Comparison of ENCODE assay signal across 24 mouse cellular contexts in the genomic region with DNA sequence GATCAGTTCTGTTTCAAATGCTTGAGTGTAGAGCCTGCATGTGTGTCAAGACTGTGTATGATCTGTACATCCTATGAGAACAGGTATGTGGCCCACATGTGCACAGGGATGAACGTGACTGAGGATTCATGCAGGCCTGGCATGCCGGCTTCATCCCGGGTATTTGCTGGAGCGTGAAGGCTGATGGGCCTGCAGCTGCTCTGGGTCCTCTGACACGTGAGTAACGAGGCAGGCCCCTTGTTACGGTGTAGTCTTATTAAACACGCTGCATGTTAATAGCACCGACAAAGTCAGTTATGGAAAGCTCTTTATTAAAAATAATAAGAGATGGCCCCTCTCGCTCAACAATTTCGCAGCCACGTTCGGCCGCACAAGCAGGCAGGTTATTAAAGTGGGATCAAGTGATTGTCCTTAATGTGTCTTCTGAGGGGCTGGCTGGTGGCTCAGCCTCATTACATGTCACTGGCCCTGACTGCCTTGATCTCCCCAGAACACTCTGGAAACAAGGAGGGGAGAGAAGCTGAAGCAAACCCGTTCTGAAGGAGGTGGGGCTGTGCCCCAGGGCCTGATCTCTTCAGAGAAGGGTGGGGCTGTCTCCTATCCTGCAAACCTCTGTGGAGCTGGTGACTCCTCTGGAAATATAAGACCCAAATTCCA. TPM values are rescaled to one million over a fixed set of nuclear protein-coding genes. Genes with fewer than 3 reads are reported as not detected.
DNase-seq lines count a peak whose midpoint lies in the region; ATAC-seq and TF ChIP-seq lines count a peak whose summit lies in the region.
"Had no signal": no experiment of that assay in that cellular context is flagged by ENCODE, and none has a peak within 500 bp of the region (broad histone marks: within the 10 kb centered on the region; RNA-seq: fewer than 3 reads in every experiment).

No protein-coding gene starts in this region.

- DNase-seq in forebrain, embryonic 10.5 days (ENCODE audit: extremely low spot score, low spot score): no peak
- DNase-seq in liver, postnatal 0 days: no peak
- no peak for DNase-seq in testis, postnatal 14 days (ENCODE audit: low spot score)
- DNase-seq in T-cell, adult 2 months (ENCODE audit: low spot score): no peak
- DNase-seq: adrenal gland, postnatal 36 days; cerebellum, adult 8-10 months; gastrocnemius, postnatal 10 days; heart, adult 11 months; kidney, adult 8-10 months; kidney, postnatal 4 days; layer of hippocampus, adult 9-11 months; lung, adult 2 months; thymus, postnatal 4 days had no signal

- peaks cover 41% of the 10 kb centered on the region for H3K4me1 ChIP-seq in forebrain, embryonic 10.5 days
- peaks cover 13% of the 10 kb centered on the region for H3K4me1 ChIP-seq in forebrain, embryonic 15.5 days
- H3K4me1 ChIP-seq in hindbrain, embryonic 13.5 days (replicated peaks): peaks cover 33% of the 10 kb centered on the region
- peaks cover 34% of the 10 kb centered on the region for H3K4me1 ChIP-seq in midbrain, embryonic 12.5 days
- peaks cover 17% of the 10 kb centered on the region for H3K4me1 ChIP-seq in neural tube, embryonic 15.5 days
- H3K4me1 ChIP-seq in liver, postnatal 0 days (ENCODE audit: insufficient read depth): no peaks in the 10 kb centered on the region
- H3K4me1 ChIP-seq: embryonic facial prominence, embryonic 12.5 days; heart, embryonic 13.5 days; limb, embryonic 10.5 days; megakaryocyte, embryonic 14.5 days had no signal

- no peaks in the 10 kb centered on the region for H3K27me3 ChIP-seq in forebrain, embryonic 10.5 days (ENCODE audit: poor library complexity, severe bottlenecking)
- no peaks in the 10 kb centered on the region for H3K27me3 ChIP-seq in forebrain, embryonic 15.5 days
- peaks cover 7% of the 10 kb centered on the region; the same call in 1 of the 2 replicates for H3K27me3 ChIP-seq in hindbrain, embryonic 13.5 days
- peaks cover 6% of the 10 kb centered on the region; the same call in 1 of the 2 replicates for H3K27me3 ChIP-seq in midbrain, embryonic 12.5 days
- no peaks in the 10 kb centered on the region for H3K27me3 ChIP-seq in neural tube, embryonic 15.5 days (replicated peaks)
- no peaks in the 10 kb centered on the region for H3K27me3 ChIP-seq in liver, postnatal 0 days (ENCODE audit: insufficient read depth, low read length)
- H3K27me3 ChIP-seq: embryonic facial prominence, embryonic 12.5 days; heart, embryonic 13.5 days; megakaryocyte, embryonic 14.5 days had no signal

- H3K4me2 ChIP-seq in forebrain, embryonic 15.5 days (replicated peaks): no peak overlapping the region
- no peak overlapping the region for H3K4me2 ChIP-seq in hindbrain, embryonic 13.5 days
- no peak overlapping the region for H3K4me2 ChIP-seq in midbrain, embryonic 12.5 days (replicated peaks)
- H3K4me2 ChIP-seq in neural tube, embryonic 15.5 days: no peak overlapping the region
- no peak overlapping the region for H3K4me2 ChIP-seq in liver, postnatal 0 days (ENCODE audit: low read depth, low read length)
- H3K4me2 ChIP-seq: embryonic facial prominence, embryonic 12.5 days; heart, embryonic 13.5 days had no signal

- WGBS in forebrain, embryonic 10.5 days: 85% methylated on average over 15 of the region's 15 CpGs
- 48% methylated on average over 15 of the region's 15 CpGs for WGBS in forebrain, embryonic 15.5 days
- 55% methylated on average over 15 of the region's 15 CpGs for WGBS in hindbrain, embryonic 13.5 days
- 61% methylated on average over 15 of the region's 15 CpGs for WGBS in midbrain, embryonic 12.5 days
- WGBS in neural tube, embryonic 15.5 days: 43% methylated on average over 15 of the region's 15 CpGs
- 78% methylated on average over 15 of the region's 15 CpGs for WGBS in liver, postnatal 0 days (ENCODE audit: insufficient replicate concordance)

- no peaks in the 10 kb centered on the region for H3K36me3 ChIP-seq in forebrain, embryonic 10.5 days (replicated peaks)
- H3K36me3 ChIP-seq in forebrain, embryonic 15.5 days: no peaks in the 10 kb centered on the region
- no peaks in the 10 kb centered on the region for H3K36me3 ChIP-seq in hindbrain, embryonic 13.5 days
- no peaks in the 10 kb centered on the region for H3K36me3 ChIP-seq in midbrain, embryonic 12.5 days
- no peaks in the 10 kb centered on the region for H3K36me3 ChIP-seq in neural tube, embryonic 15.5 days
- no peaks in the 10 kb centered on the region for H3K36me3 ChIP-seq in liver, postnatal 0 days (replicated peaks; ENCODE audit: insufficient read depth, low read length)
- H3K36me3 ChIP-seq: embryonic facial prominence, embryonic 12.5 days; G1E; heart, embryonic 13.5 days; limb, embryonic 10.5 days had no signal

- no peak for TF ChIP-seq CTCF in liver, postnatal 0 days (IDR thresholded peaks at IDR 0.05; ENCODE audit: low read depth)

- H3K27ac ChIP-seq in forebrain, embryonic 10.5 days: peak overlapping the region; percentile 69
- H3K27ac ChIP-seq in forebrain, embryonic 15.5 days (replicated peaks): no peak overlapping the region
- H3K27ac ChIP-seq in hindbrain, embryonic 13.5 days: peak overlapping the region; percentile 66
- H3K27ac ChIP-seq in midbrain, embryonic 12.5 days (replicated peaks): 0 out of 2 replicates have a peak overlapping the region, but pooled peaks have one; percentile 4
- peak overlapping the region; percentile 74 for H3K27ac ChIP-seq in neural tube, embryonic 15.5 days (replicated peaks)
- H3K27ac ChIP-seq in liver, postnatal 0 days (ENCODE audit: low read depth): no peak overlapping the region
- H3K27ac ChIP-seq: embryonic facial prominence, embryonic 12.5 days; heart, embryonic 13.5 days; left cerebral cortex, adult 2 months; limb, embryonic 10.5 days had no signal

- no peak for ATAC-seq in forebrain, embryonic 15.5 days (replicated peaks)
- peak; percentile 63; the same call in 1 of the 2 replicates for ATAC-seq in hindbrain, embryonic 13.5 days (ENCODE audit: low FRiP score)
- ATAC-seq in midbrain, embryonic 12.5 days (ENCODE audit: low FRiP score, low read depth): no peak
- ATAC-seq in neural tube, embryonic 15.5 days (ENCODE audit: low FRiP score): peak; percentile 66
- no peak for ATAC-seq in liver, postnatal 0 days

- H3K9ac ChIP-seq in forebrain, embryonic 15.5 days (replicated peaks): no peak overlapping the region
- H3K9ac ChIP-seq in hindbrain, embryonic 13.5 days: no peak overlapping the region
- H3K9ac ChIP-seq in midbrain, embryonic 12.5 days (replicated peaks): no peak overlapping the region
- no peak overlapping the region for H3K9ac ChIP-seq in neural tube, embryonic 15.5 days (replicated peaks)
- no peak overlapping the region for H3K9ac ChIP-seq in liver, postnatal 0 days (replicated peaks)
- H3K9ac ChIP-seq: embryonic facial prominence, embryonic 12.5 days; heart, embryonic 13.5 days had no signal

- no peak overlapping the region for H3K4me3 ChIP-seq in forebrain, embryonic 10.5 days
- H3K4me3 ChIP-seq in forebrain, embryonic 15.5 days: no peak overlapping the region
- H3K4me3 ChIP-seq in hindbrain, embryonic 13.5 days: no peak overlapping the region
- H3K4me3 ChIP-seq in midbrain, embryonic 12.5 days: no peak overlapping the region
- no peak overlapping the region for H3K4me3 ChIP-seq in neural tube, embryonic 15.5 days (replicated peaks)
- no peak overlapping the region for H3K4me3 ChIP-seq in liver, postnatal 0 days (ENCODE audit: low read depth, low read length)
- H3K4me3 ChIP-seq: embryonic facial prominence, embryonic 12.5 days; heart, embryonic 13.5 days; left cerebral cortex, adult 2 months; limb, embryonic 10.5 days; megakaryocyte, embryonic 14.5 days had no signal

- TF ChIP-seq EP300 in liver, postnatal 0 days (IDR thresholded peaks at IDR 0.05; ENCODE audit: low read depth): no peak

- H3K9me3 ChIP-seq in forebrain, embryonic 10.5 days: peaks cover 8% of the 10 kb centered on the region; the same call in 1 of the 2 replicates
- peaks cover 3% of the 10 kb centered on the region; the same call in 1 of the 2 replicates for H3K9me3 ChIP-seq in forebrain, embryonic 15.5 days
- H3K9me3 ChIP-seq in hindbrain, embryonic 13.5 days: 0 out of 2 replicates have a peak, but pooled peaks cover 4% of the 10 kb centered on the region
- no peaks in the 10 kb centered on the region for H3K9me3 ChIP-seq in midbrain, embryonic 12.5 days
- no peaks in the 10 kb centered on the region for H3K9me3 ChIP-seq in neural tube, embryonic 15.5 days (replicated peaks)
- H3K9me3 ChIP-seq in liver, postnatal 0 days (ENCODE audit: low read length): no peaks in the 10 kb centered on the region
- H3K9me3 ChIP-seq: embryonic facial prominence, embryonic 12.5 days had no signal

RNA-seq across cellular contexts. Expression of a gene that starts 22.7 kb away (rescaled TPM):
- 3.8 and 4.6 TPM in 2 replicates for polyA plus RNA-seq in forebrain, embryonic 10.5 days (2016; fragmentation: Nextera tagmentation; extraction: Ambion mirVana)
- 50.8 and 57.2 TPM in 2 replicates for polyA plus RNA-seq in forebrain, embryonic 15.5 days (2015; fragmentation: Nextera tagmentation; extraction: Ambion mirVana)
- 45.4 and 46.4 TPM in 2 replicates for polyA plus RNA-seq in hindbrain, embryonic 13.5 days (2015; fragmentation: Nextera tagmentation; extraction: Ambion mirVana)
- polyA plus RNA-seq in midbrain, embryonic 12.5 days (2016; fragmentation: Nextera tagmentation; extraction: Ambion mirVana): 38.9 and 41.1 TPM in 2 replicates
- polyA plus RNA-seq in neural tube, embryonic 15.5 days (2015; fragmentation: Nextera tagmentation; extraction: Ambion mirVana): 99.6 and 116 TPM in 2 replicates
- polyA plus RNA-seq in liver, postnatal 0 days (2015; fragmentation: Nextera tagmentation; extraction: Ambion mirVana): 0.05 TPM in 1 of 2 replicates, not detected in the other
- polyA plus RNA-seq: G1E; liver, adult 2 months had no signal

Comparison
In these comparisons a context has a peak if more than half of its experiments do, and no peak if none do; other contexts are left out.
1. H3K27ac ChIP-seq: peak in forebrain, embryonic 10.5 days (single experiment), hindbrain, embryonic 13.5 days (single experiment), midbrain, embryonic 12.5 days (single experiment) and neural tube, embryonic 15.5 days (single experiment); none in forebrain, embryonic 15.5 days (single experiment) and liver, postnatal 0 days (single experiment).
2. ATAC-seq: peak in hindbrain, embryonic 13.5 days (single experiment) and neural tube, embryonic 15.5 days (single experiment); none in forebrain, embryonic 15.5 days (single experiment), midbrain, embryonic 12.5 days (single experiment) and liver, postnatal 0 days (single experiment).